Mouse (Mus musculus): ENCODE measurements at regions not wholly inside any gene's neighbourhood (a gene's known extent, or its start where the extent isn't known, plus 50 kb on each side); places are given as distances from the start of the nearest gene placed in this dataset.
A peak's percentile ranks its signal among the peaks of the same experiment; 100 is the strongest.
"Not testable (repeated sequence)": the region's sequence is repeated elsewhere in the genome, so short reads cannot be mapped to it uniquely, and the experiment has no call there.

- DNase-seq (ENCODE audit: low spot score) = no peak
Observed at GRCm38 (mm10) chr4:69677315-69677714, 723.1 kb upstream of the Brinp1 start.

DNA sequence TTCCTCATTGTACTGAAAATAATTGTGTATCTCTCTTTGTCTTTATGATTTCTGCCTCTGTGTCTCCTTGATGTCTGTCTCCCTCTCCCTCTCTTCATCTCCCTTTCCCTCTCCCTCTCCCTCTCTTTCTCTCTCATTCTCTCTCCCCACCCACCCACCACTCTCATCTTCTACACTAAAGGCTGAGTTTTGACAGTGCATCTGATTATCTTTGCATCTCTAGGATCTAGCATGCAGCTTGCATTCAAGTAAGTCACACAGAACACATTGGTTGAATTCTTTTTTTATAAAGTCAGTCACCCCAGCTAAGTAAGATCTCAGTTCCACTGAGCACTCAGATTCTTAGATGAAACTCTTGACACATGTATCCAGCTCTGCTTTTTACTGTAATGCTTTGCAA is 719.3 kb upstream of the Brinp1 start:
- DNase-seq (ENCODE audit: low spot score) = no peak

GRCm38 (mm10) chr4:69628908-69629307 is 674.7 kb upstream of the Brinp1 start:
- DNase-seq (ENCODE audit: low spot score) = no peak

DNA sequence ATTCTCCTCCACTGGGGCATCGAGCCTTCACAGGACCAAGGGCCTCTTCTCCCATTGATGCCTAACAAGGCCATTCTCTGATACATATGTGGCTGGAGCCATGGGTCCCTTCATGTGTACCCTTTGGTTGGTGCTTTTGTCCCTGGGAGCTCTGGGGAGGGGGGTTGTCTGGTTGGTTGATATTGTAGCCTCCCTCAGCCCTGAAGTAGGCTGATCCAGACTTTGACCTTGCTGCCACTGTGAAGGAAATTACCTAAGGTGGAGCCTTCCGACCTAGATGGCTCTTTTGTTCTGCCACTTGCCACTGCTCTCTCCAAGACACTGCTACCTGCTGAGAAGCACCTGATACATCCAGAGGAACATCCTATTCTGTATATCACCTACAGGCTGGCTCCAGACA is 672.2 kb upstream of the Brinp1 start:
- DNase-seq (ENCODE audit: low spot score) = not testable (repeated sequence)

DNA sequence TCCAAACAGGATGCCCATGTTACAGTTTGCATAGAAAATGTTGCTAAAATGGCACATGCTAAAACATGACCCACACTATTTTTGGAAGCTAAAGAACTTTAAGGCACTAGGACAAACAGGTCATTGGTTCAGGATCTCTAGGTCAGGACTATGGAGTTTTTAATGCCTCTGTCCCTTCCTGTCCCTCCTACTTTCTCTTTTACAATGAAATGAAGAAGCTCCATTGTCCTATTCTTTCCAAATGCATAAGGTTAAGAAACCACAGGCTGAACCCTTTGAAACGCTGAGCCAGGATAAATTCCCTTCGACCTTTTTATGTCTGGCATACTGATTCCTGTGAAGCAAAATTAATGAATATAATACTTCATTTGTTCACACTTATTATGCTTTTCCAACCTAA is 671.6 kb upstream of the Brinp1 start:
- no peak for DNase-seq (ENCODE audit: low spot score)

- DNase-seq (ENCODE audit: low spot score) = no peak
Observed at GRCm38 (mm10) chr4:69621058-69621609, 666.9 kb upstream of the Brinp1 start.

- no peak for DNase-seq (ENCODE audit: low spot score)
Observed at GRCm38 (mm10) chr4:69618161-69618730, 664.0 kb upstream of the Brinp1 start.

- no peak for DNase-seq (ENCODE audit: low spot score)
Observed at GRCm38 (mm10) chr4:69614901-69615300, 660.7 kb upstream of the Brinp1 start.

DNA sequence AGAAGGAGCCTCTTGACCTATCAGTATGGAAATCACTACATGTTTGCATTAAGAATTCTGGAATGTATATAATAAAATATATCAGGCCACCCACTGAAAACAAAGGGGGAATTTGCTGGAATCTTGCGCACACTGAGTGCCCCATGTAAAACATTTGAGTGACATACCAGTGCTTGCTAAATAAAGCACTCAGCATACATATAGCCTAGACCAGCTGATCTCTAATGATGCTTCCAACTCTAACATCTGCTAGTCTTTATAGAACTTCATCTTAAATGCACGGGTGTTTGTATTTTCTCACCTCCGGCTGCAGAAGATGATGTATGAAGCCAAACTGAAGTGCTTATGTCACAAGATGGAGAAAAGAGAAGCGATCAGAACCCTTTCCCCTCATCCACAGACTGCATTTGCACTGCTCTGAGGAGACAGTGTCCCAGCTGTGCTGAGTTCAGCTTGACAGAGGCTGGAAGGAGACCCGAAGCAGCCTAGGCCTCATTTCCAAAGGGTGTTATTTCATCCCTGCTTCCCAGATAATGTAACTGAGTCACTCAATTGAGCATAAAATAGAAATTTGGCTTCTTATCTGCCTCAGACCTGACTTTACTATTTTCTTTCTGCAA is 657.6 kb upstream of the Brinp1 start:
- DNase-seq (ENCODE audit: low spot score) = no peak

- DNase-seq (ENCODE audit: low spot score) = no peak
Observed at GRCm38 (mm10) chr4:69608885-69609284, 654.7 kb upstream of the Brinp1 start.

- DNase-seq (ENCODE audit: low spot score) = peak; percentile 5
Observed at GRCm38 (mm10) chr4:69596992-69597541, 642.9 kb upstream of the Brinp1 start.

- no peak for DNase-seq (ENCODE audit: low spot score)
Observed at GRCm38 (mm10) chr4:69594022-69594421, 639.8 kb upstream of the Brinp1 start.

- DNase-seq (ENCODE audit: low spot score) = no peak
Observed at GRCm38 (mm10) chr4:69576256-69576655, 622.1 kb upstream of the Brinp1 start.

DNA sequence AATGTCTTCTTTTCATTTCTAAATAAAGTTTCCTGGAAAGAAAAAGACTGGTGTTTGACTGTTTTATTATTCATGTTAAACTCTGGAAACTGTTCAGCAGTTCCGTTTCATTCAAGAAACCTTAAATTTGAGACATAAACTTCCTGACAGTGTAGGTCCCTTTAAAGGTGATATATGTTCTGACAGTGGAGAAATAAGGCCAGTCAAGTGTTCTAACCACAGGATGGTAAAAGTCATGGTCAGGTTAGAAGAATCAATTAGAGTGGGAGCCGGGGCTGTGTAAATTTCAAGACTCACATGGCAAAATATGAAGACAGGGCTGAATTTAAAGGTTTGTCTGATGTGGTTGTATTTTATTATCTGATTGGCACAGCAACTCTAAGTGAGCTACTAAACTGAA is 593.9 kb upstream of the Brinp1 start:
- DNase-seq (ENCODE audit: low spot score) = no peak

DNA sequence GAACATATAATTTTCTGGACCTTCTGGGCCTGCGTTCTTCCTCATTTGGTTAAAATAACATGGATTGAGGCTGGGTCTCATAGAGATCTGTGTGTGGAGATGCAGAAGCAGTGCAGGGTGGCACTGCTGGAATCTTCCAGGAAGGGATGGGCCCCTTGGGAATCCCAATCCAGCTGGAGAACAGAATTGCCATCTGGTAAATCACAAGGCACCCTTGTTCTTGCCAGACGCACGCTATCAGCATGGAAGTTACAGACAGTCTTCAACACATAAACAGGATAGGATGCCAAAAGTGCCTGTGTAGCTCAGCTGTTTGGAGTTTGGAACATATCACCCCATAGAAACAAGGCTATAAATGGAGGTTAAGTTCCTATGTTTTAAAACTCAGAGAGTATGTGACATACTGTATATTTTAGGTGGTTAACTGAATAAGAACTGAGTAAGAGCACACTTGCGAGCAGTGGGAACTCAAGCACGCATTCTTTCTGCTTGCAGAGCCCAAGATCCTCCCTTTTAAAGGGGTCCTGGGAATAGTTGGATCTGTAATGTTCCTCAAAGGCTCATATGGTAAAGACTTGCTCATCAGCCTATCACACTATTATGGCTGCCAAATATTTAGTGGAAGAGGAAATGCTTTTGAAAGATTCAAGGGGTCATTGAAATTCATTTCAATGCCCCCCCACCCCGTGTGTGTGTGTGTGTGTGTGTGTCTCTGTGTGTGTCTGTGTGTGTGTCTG is 584.1 kb upstream of the Brinp1 start:
- DNase-seq (ENCODE audit: low spot score) = no peak

DNA sequence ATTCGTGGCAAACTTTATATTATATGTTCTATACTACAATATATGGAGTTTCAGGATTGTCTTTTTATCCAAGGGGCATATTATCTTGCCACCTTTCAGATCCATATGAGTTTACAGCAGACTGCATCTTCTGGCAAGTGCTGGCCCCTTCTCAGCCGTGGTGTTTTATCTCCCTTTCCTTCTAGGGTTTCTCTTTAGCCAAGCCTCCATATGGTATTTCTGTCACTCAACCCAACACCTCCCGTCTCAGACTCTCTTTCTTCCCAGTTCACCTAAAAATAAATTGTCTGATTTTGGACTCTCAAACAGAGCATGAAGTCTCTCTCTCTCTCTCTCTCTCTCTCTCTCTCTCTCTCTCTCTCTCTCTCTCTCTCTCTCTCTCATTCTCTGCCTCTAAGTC is 578.9 kb upstream of the Brinp1 start:
- DNase-seq (ENCODE audit: low spot score) = no peak

DNA sequence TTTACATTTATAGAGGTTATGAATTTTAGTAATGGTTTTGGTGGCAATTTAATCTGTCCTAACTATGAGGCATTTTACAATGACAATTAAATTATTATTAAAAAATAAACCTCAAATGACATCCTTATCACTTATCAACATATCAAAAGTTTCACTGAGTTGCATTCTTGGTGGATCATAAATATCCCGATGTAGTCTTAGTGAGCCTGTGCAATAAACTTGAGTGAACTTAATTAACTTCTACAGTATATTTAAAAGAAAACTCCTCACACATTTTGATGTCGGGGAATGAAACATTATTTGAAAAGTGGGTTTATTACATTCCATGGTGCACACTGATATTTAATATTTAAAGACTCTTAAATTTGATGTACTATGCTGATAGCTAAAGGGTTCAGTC is 568.9 kb upstream of the Brinp1 start:
- no peak for DNase-seq (ENCODE audit: low spot score)

GRCm38 (mm10) chr4:69508281-69508680 is 554.1 kb upstream of the Brinp1 start:
- DNase-seq (ENCODE audit: low spot score) = no peak

- DNase-seq (ENCODE audit: low spot score) = peak; percentile 3
Observed at GRCm38 (mm10) chr4:69471200-69471599, 517.0 kb upstream of the Brinp1 start.

GRCm38 (mm10) chr4:69459990-69460389 is 505.8 kb upstream of the Brinp1 start:
- DNase-seq (ENCODE audit: low spot score) = no peak

DNA sequence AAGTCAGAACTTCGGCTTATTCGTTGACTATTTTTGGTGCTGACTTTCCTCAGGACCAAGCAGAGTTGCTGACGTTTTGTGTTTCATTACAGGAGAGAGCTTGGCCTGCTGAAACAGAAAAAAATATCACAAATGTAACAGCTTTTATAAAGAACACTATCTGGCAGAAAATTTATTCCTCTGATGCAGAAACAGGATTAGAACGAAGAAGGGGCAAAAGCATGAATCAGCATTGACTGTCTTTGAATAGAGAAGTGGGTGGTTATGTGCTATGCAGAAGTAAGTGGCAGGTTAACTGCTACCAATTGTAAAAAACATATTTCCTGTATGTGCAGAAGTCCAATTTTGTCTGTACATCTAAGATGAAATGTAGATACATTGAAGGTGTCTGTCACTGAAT is 502.2 kb upstream of the Brinp1 start:
- DNase-seq (ENCODE audit: low spot score) = no peak

DNA sequence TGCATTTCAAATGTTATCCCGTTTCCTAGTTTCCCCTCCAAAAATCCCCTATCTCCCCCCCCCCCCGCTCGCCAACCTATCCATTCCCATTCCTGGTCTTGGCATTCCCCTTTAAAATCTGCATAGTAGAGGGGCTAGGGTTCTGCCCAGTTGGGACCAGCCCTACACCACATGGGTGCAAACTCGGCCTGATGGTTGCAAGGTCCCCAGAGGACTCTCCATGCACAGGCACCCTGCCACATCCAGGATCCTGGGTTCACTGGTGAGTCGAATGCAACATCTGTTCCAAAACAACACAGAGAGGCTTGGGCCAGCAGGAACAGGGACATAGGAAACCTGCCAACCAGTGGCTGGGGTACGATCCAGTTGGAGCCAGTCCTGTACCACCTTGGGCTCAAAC is 492.0 kb upstream of the Brinp1 start:
- DNase-seq (ENCODE audit: low spot score) = no peak

GRCm38 (mm10) chr4:69443956-69444355 is 489.8 kb upstream of the Brinp1 start:
- peak; percentile 28 for DNase-seq (ENCODE audit: low spot score)
